Mouse (Mus musculus): ENCODE data around the gene Rufy3. TPM values are rescaled to one million over a fixed set of nuclear protein-coding genes. Genes with fewer than 3 reads are reported as not detected.
"Not testable (repeated sequence)": the region's sequence is repeated elsewhere in the genome, so short reads cannot be mapped to it uniquely, and the experiment has no call there.

Rufy3 gene
- total and polyA plus RNA-seq, 3 experiments: 4.7 to 13.3 (median 11.6) TPM

- no peaks in the 10 kb centered on the region for H3K27me3 ChIP-seq (ENCODE audit: control insufficient read depth, insufficient read depth, low read length)
- 49% methylated on average over 5 of the region's 5 CpGs for WGBS
- no peaks in the 10 kb centered on the region for H3K36me3 ChIP-seq (ENCODE audit: control insufficient read depth, insufficient read depth, low read length)
- no peak for TF ChIP-seq EP300 (IDR thresholded peaks at IDR 0.05; ENCODE audit: insufficient read depth, low read depth, low read length)
- TF ChIP-seq CTCF (IDR thresholded peaks at IDR 0.05): peak; percentile 87
- no peak for TF ChIP-seq POLR2A (IDR thresholded peaks at IDR 0.05; ENCODE audit: insufficient read depth, low read depth, low read length)
- no peaks in the 10 kb centered on the region for H3K79me2 ChIP-seq (replicated peaks; ENCODE audit: control insufficient read depth, insufficient read depth, low read length)
- intact Hi-C loops (cut with DNase I): no loop called here
- no peak overlapping the region for H3K9ac ChIP-seq (ENCODE audit: low read depth, low read length)
- peak in 1 of 2 experiments; percentile 24 for DNase-seq
- H3K4me1 ChIP-seq (ENCODE audit: control insufficient read depth, insufficient read depth, low read length): no peaks in the 10 kb centered on the region; the same call in 1 of the 2 replicates
- no peak overlapping the region for H3K4me3 ChIP-seq
- H3K27ac ChIP-seq: no peak overlapping the region
Measured at GRCm38 (mm10) chr5:88542651-88543282, 22.1 kb upstream of the Rufy3 start.

DNA sequence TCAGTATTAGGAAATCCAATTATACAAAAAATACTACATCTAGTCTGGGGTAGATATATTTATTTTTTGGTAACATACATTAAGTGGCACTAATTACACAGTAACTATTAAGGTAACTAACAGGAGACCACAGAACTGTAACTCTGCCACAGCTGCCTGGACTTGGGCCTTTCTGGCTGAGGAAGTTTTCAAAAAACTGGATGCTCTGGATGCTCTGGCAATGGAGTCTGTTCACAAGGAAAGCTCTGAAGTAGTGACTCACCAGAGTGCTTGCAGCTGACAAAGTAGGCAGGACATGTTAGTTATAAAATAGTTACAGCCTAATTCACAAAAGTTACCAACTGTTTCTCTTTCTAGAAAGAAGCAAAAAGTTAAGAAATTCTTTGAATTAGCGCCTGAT, 20.4 kb upstream of the Rufy3 start:
- H3K9ac ChIP-seq (ENCODE audit: low read depth, low read length); H3K79me2 ChIP-seq (replicated peaks; ENCODE audit: control insufficient read depth, insufficient read depth, low read length); H3K4me1 ChIP-seq (ENCODE audit: control insufficient read depth, insufficient read depth, low read length); DNase-seq; H3K27ac ChIP-seq; intact Hi-C loops (cut with DNase I); H3K4me3 ChIP-seq; H3K36me3 ChIP-seq (ENCODE audit: control insufficient read depth, insufficient read depth, low read length); H3K27me3 ChIP-seq (ENCODE audit: control insufficient read depth, insufficient read depth, low read length): not testable (repeated sequence)
- WGBS: 79% methylated on average over 1 of the region's 1 CpGs

GRCm38 (mm10) chr5:88545536-88545935, 19.3 kb upstream of the Rufy3 start:
- Histone ChIP-seq H3K27ac (no peak overlapping the region), H3K4me1 (ENCODE audit: control insufficient read depth, insufficient read depth, low read length) (no peaks in the 10 kb centered on the region; the same call in 1 of the 2 replicates)
- TF ChIP-seq CTCF (IDR thresholded peaks at IDR 0.05) (no peak), POLR2A (IDR thresholded peaks at IDR 0.05; ENCODE audit: insufficient read depth, low read depth, low read length) (no peak), EP300 (IDR thresholded peaks at IDR 0.05; ENCODE audit: insufficient read depth, low read depth, low read length) (no peak)

GRCm38 (mm10) chr5:88553271-88554085, 11.4 kb upstream of the Rufy3 start:
- peak overlapping the region; percentile 72 for H3K4me3 ChIP-seq
- peak overlapping the region; percentile 99 for H3K27ac ChIP-seq
- peaks cover 3% of the 10 kb centered on the region; the same call in 1 of the 2 replicates for H3K4me1 ChIP-seq (ENCODE audit: control insufficient read depth, insufficient read depth, low read length)
- peaks cover 3% of the 10 kb centered on the region; the same call in 1 of the 2 replicates for H3K79me2 ChIP-seq (replicated peaks; ENCODE audit: control insufficient read depth, insufficient read depth, low read length)
- WGBS: 3% methylated on average over 29 of the region's 29 CpGs
- peaks cover 13% of the 10 kb centered on the region for H3K36me3 ChIP-seq (ENCODE audit: control insufficient read depth, insufficient read depth, low read length)
- peak overlapping the region; percentile 71 for H3K9ac ChIP-seq (ENCODE audit: low read depth, low read length)
- intact Hi-C loops (cut with DNase I): no loop called here
- no peak for DNase-seq
- H3K27me3 ChIP-seq (ENCODE audit: control insufficient read depth, insufficient read depth, low read length): no peaks in the 10 kb centered on the region
- TF ChIP-seq CTCF (IDR thresholded peaks at IDR 0.05) (no peak), POLR2A (IDR thresholded peaks at IDR 0.05; ENCODE audit: insufficient read depth, low read depth, low read length) (no peak), EP300 (IDR thresholded peaks at IDR 0.05; ENCODE audit: insufficient read depth, low read depth, low read length) (no peak)

More at GRCm38 (mm10) chr5:88545536-88545935, 19.3 kb upstream of the Rufy3 start:
- 71% methylated on average over 7 of the region's 7 CpGs for WGBS
- H3K36me3 ChIP-seq (ENCODE audit: control insufficient read depth, insufficient read depth, low read length): no peaks in the 10 kb centered on the region
- intact Hi-C loops (cut with DNase I): no loop called here
- no peak overlapping the region for H3K9ac ChIP-seq (ENCODE audit: low read depth, low read length)
- no peaks in the 10 kb centered on the region for H3K27me3 ChIP-seq (ENCODE audit: control insufficient read depth, insufficient read depth, low read length)
- no peaks in the 10 kb centered on the region for H3K79me2 ChIP-seq (replicated peaks; ENCODE audit: control insufficient read depth, insufficient read depth, low read length)
- H3K4me3 ChIP-seq: no peak overlapping the region
- DNase-seq: no peak

GRCm38 (mm10) chr5:88554086-88554886, 10.6 kb upstream of the Rufy3 start, which contains the start of gene Utp3:
Gene Utp3 (plus strand): TSS chr5:88554462.
- peak; percentile 93 to 94 for DNase-seq
- intact Hi-C loops (cut with DNase I): no loop called here

More at GRCm38 (mm10) chr5:88554086-88554886, 10.6 kb upstream of the Rufy3 start, which contains the start of gene Utp3:
- Histone ChIP-seq H3K9ac (ENCODE audit: low read depth, low read length) (peak within 1 kb of the TSS; percentile 94), H3K4me3 (peak within 1 kb of the TSS; percentile 84), H3K36me3 (ENCODE audit: control insufficient read depth, insufficient read depth, low read length) (peaks cover 13% of the 10 kb centered on the region), H3K79me2 (replicated peaks; ENCODE audit: control insufficient read depth, insufficient read depth, low read length) (peaks cover 3% of the 10 kb centered on the region; the same call in 1 of the 2 replicates), H3K27ac (peak within 1 kb of the TSS; percentile 99), H3K27me3 (ENCODE audit: control insufficient read depth, insufficient read depth, low read length) (no peaks in the 10 kb centered on the region), H3K4me1 (ENCODE audit: control insufficient read depth, insufficient read depth, low read length) (peaks cover 3% of the 10 kb centered on the region; the same call in 1 of the 2 replicates)
- under 1% methylated on average over 76 of the region's 76 CpGs for WGBS
- peak; percentile 89 for TF ChIP-seq CTCF (IDR thresholded peaks at IDR 0.05)
- 0 out of 2 replicates have a peak, but pooled peaks have one; percentile 24 for TF ChIP-seq EP300 (IDR thresholded peaks at IDR 0.05; ENCODE audit: insufficient read depth, low read depth, low read length)
- TF ChIP-seq POLR2A (IDR thresholded peaks at IDR 0.05; ENCODE audit: insufficient read depth, low read depth, low read length): peak; percentile 68
